In genomic region chr5:120433135-120433760, GRCm38 (mm10) we compare ENCODE assay signal across 20 mouse cellular contexts. TPM values are rescaled to one million over a fixed set of nuclear protein-coding genes. Genes with fewer than 3 reads are reported as not detected.
DNase-seq lines count a peak whose midpoint lies in the region; ATAC-seq and TF ChIP-seq lines count a peak whose summit lies in the region.
"Had no signal": no experiment of that assay in that cellular context is flagged by ENCODE, and none has a peak within 500 bp of the region (broad histone marks: within the 10 kb centered on the region; RNA-seq: fewer than 3 reads in every experiment).

No protein-coding gene starts in this region.

- H3K27ac ChIP-seq in forebrain, postnatal 0 days (ENCODE audit: low read depth, low read length), result no peak overlapping the region
- H3K27ac ChIP-seq in limb, embryonic 11.5 days (replicated peaks; ENCODE audit: low read depth, low read length), result no peak overlapping the region
- peak overlapping the region; percentile 94 for H3K27ac ChIP-seq in neural tube, embryonic 13.5 days (replicated peaks)
- no peak overlapping the region for H3K27ac ChIP-seq in left cerebral cortex, adult 2 months
- H3K27ac ChIP-seq: stomach, postnatal 0 days had no signal

- no peak for ATAC-seq in forebrain, postnatal 0 days
- ATAC-seq in limb, embryonic 11.5 days (ENCODE audit: insufficient number of reproducible peaks, low FRiP score, low TSS enrichment, low read depth), result no peak
- no peak for ATAC-seq in neural tube, embryonic 13.5 days (ENCODE audit: low read depth)

- no peaks in the 10 kb centered on the region for H3K36me3 ChIP-seq in forebrain, postnatal 0 days (ENCODE audit: insufficient read depth)
- no peaks in the 10 kb centered on the region for H3K36me3 ChIP-seq in limb, embryonic 11.5 days (ENCODE audit: control insufficient read depth, insufficient read depth, low read length)
- peaks cover 4% of the 10 kb centered on the region; the same call in 1 of the 2 replicates for H3K36me3 ChIP-seq in neural tube, embryonic 13.5 days

- peak; percentile 31 for DNase-seq in embryo, embryonic 9.5 days (ENCODE audit: extremely low spot score)
- peak; percentile 9 for DNase-seq in forebrain, postnatal 0 days
- DNase-seq in limb, embryonic 11.5 days (ENCODE audit: low spot score), result peak; percentile 44
- no peak for DNase-seq in left cerebral cortex, adult 2 months (ENCODE audit: extremely low spot score in 1 of 2, low spot score in 2 of 2)
- no peak for DNase-seq in frontal cortex, postnatal 36 days (ENCODE audit: low spot score in 2 of 2)
- no peak for DNase-seq in spleen, postnatal 36 days (ENCODE audit: low spot score in 2 of 2)
- no peak for DNase-seq in spleen, adult 12 weeks (ENCODE audit: low spot score)
- DNase-seq: adrenal gland, adult 2 months; cerebellum, postnatal 25 days; kidney, adult 18-20 months; liver; lung, adult 2 months; spleen, adult 18-20 months; thymus, postnatal 36 days had no signal

- no peak for TF ChIP-seq CTCF in forebrain, postnatal 0 days (IDR thresholded peaks at IDR 0.05; ENCODE audit: low read depth)
- TF ChIP-seq CTCF in left cerebral cortex, adult 2 months (IDR thresholded peaks at IDR 0.05), result no peak

- intact Hi-C loops in left cerebral cortex, adult 2 months (cut with DNase I), result loop anchor here (10.0 kb wide), 2 partner anchors 628 to 1558 kb away; no protein-coding TSS in a partner anchor

- H3K4me2 ChIP-seq in forebrain, postnatal 0 days (ENCODE audit: low read depth), result no peak overlapping the region
- H3K4me2 ChIP-seq in limb, embryonic 11.5 days (ENCODE audit: low read depth, severe bottlenecking), result no peak overlapping the region
- H3K4me2 ChIP-seq in neural tube, embryonic 13.5 days, result peak overlapping the region; percentile 68

- no peaks in the 10 kb centered on the region; the same call in 1 of the 2 replicates for H3K4me1 ChIP-seq in forebrain, postnatal 0 days (ENCODE audit: insufficient read depth)
- H3K4me1 ChIP-seq in limb, embryonic 11.5 days (ENCODE audit: control insufficient read depth, insufficient read depth, low read length), result peaks cover 8% of the 10 kb centered on the region
- H3K4me1 ChIP-seq in neural tube, embryonic 13.5 days (replicated peaks), result peaks cover 22% of the 10 kb centered on the region

- WGBS in forebrain, postnatal 0 days, result under 1% methylated on average over 13 of the region's 13 CpGs
- WGBS in limb, embryonic 11.5 days, result 1% methylated on average over 13 of the region's 13 CpGs
- WGBS in neural tube, embryonic 13.5 days, result under 1% methylated on average over 13 of the region's 13 CpGs

- peaks cover 67% of the 10 kb centered on the region for H3K27me3 ChIP-seq in forebrain, postnatal 0 days (ENCODE audit: insufficient read depth, low read length)
- H3K27me3 ChIP-seq in limb, embryonic 11.5 days (ENCODE audit: control insufficient read depth, insufficient read depth, low read length), result peaks cover 95% of the 10 kb centered on the region
- H3K27me3 ChIP-seq in neural tube, embryonic 13.5 days, result peaks cover 96% of the 10 kb centered on the region

- H3K9ac ChIP-seq in forebrain, postnatal 0 days, result no peak overlapping the region
- no peak overlapping the region for H3K9ac ChIP-seq in limb, embryonic 11.5 days (ENCODE audit: low read length)
- H3K9ac ChIP-seq in neural tube, embryonic 13.5 days, result peak overlapping the region; percentile 92

- H3K4me3 ChIP-seq in forebrain, postnatal 0 days (ENCODE audit: low read depth, low read length), result no peak overlapping the region
- H3K4me3 ChIP-seq in limb, embryonic 11.5 days (ENCODE audit: low read depth, low read length), result no peak overlapping the region
- H3K4me3 ChIP-seq in neural tube, embryonic 13.5 days, result peak overlapping the region; percentile 59
- no peak overlapping the region for H3K4me3 ChIP-seq in left cerebral cortex, adult 2 months
- H3K4me3 ChIP-seq: myocyte had no signal

- H3K9me3 ChIP-seq in forebrain, postnatal 0 days (ENCODE audit: low read length), result no peaks in the 10 kb centered on the region
- no peaks in the 10 kb centered on the region for H3K9me3 ChIP-seq in limb, embryonic 11.5 days (ENCODE audit: control insufficient read depth, low read length)
- H3K9me3 ChIP-seq in neural tube, embryonic 13.5 days, result no peaks in the 10 kb centered on the region

RNA-seq across cellular contexts. Expression of gene Lhx5, which starts 1.7 kb away (rescaled TPM):
- total RNA-seq in forebrain, postnatal 0 days (2014; rRNA removed), result 4.6 and 5.4 TPM in 2 replicates
- 1.4 and 3.7 TPM in 2 replicates for polyA plus RNA-seq in forebrain, postnatal 0 days (2015; fragmentation: Nextera tagmentation; extraction: Ambion mirVana)
- not detected in 2 replicates for polyA plus RNA-seq in limb, embryonic 11.5 days (2014; fragmentation: Nextera tagmentation; extraction: Ambion mirVana)
- polyA plus RNA-seq in neural tube, embryonic 13.5 days (2015; fragmentation: Nextera tagmentation; extraction: Ambion mirVana), result 42.0 and 46.0 TPM in 2 replicates
- total RNA-seq in left cerebral cortex, adult 2 months (2021), result not detected
- total RNA-seq: adrenal gland, adult 2 months; heart, adult 8-10 months; heart, postnatal 25 days had no signal
- polyA plus RNA-seq: adrenal gland, adult 2 months; lung, adult 2 months; myocyte had no signal

RNA-seq across cellular contexts. Expression of gene Sdsl, which starts 39.4 kb away (rescaled TPM):
- total RNA-seq in forebrain, postnatal 0 days (2014; rRNA removed), result 1.3 and 3.0 TPM in 2 replicates
- polyA plus RNA-seq in forebrain, postnatal 0 days (2015; fragmentation: Nextera tagmentation; extraction: Ambion mirVana), result 2.3 and 3.1 TPM in 2 replicates
- 4.0 and 4.2 TPM in 2 replicates for polyA plus RNA-seq in limb, embryonic 11.5 days (2014; fragmentation: Nextera tagmentation; extraction: Ambion mirVana)
- 5.2 and 6.9 TPM in 2 replicates for polyA plus RNA-seq in neural tube, embryonic 13.5 days (2015; fragmentation: Nextera tagmentation; extraction: Ambion mirVana)
- total RNA-seq in left cerebral cortex, adult 2 months (2021), result 1 to 10 TPM; 5.3 to 7.4 TPM

RNA-seq across cellular contexts. Expression of gene Sds, which starts 43.1 kb away (rescaled TPM):
- total RNA-seq in forebrain, postnatal 0 days (2014; rRNA removed), result not detected in 2 replicates
- polyA plus RNA-seq in forebrain, postnatal 0 days (2015; fragmentation: Nextera tagmentation; extraction: Ambion mirVana), result not detected in 2 replicates
- polyA plus RNA-seq in limb, embryonic 11.5 days (2014; fragmentation: Nextera tagmentation; extraction: Ambion mirVana), result not detected in 2 replicates
- not detected in 2 replicates for polyA plus RNA-seq in neural tube, embryonic 13.5 days (2015; fragmentation: Nextera tagmentation; extraction: Ambion mirVana)
- total RNA-seq in left cerebral cortex, adult 2 months (2021), result under 1 TPM in 1 of 2 experiments, not detected in 1; 0.61 TPM
- polyA plus RNA-seq: large intestine, adult 2 months; myocyte; stomach, postnatal 0 days had no signal

Comparison
In these comparisons a context has a peak if more than half of its experiments do, and no peak if none do; other contexts are left out.
1. DNase-seq: peak in embryo, embryonic 9.5 days (single experiment), forebrain, postnatal 0 days (single experiment) and limb, embryonic 11.5 days (single experiment); none in left cerebral cortex, adult 2 months (0 of 2), frontal cortex, postnatal 36 days (0 of 2), spleen, postnatal 36 days (0 of 2) and spleen, adult 12 weeks (single experiment).